ENCODE assay signal across 9 mouse cellular contexts in the genomic region with DNA sequence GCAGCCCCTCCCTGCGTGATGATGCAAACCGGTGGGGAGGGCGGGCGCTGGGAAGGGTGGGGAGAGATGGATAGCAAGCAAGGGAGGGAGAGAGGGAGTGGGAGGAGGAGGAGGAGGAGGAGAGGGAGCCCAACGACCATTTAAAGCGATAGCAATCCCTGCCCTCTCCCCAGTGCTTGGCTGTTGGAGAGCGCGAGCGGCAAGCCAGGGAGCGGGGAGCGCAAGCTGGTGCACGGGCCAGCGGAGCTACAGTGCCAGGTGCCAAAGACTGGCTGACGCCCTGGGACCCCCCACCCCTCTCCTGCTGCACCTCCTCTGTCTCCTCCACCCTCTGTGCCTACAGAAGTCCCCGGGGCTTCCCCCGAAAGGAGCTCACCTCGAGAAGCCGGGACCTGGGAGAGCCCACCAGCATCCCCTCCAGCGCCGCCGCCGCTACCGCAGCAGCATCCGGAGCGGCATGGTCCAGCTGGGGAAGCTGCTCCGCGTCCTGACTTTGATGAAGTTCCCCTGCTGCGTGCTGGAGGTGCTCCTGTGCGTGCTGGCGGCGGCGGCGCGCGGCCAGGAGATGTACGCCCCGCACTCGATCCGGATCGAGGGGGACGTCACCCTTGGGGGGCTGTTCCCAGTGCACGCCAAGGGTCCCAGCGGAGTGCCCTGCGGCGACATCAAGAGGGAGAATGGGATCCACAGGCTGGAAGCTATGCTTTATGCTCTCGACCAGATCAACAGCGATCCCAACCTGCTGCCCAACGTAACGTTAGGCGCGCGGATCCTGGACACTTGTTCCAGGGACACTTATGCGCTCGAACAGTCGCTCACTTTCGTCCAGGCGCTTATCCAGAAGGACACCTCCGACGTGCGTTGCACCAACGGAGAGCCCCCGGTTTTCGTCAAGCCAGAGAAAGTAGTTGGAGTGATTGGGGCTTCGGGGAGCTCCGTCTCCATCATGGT. TPM values are rescaled to one million over a fixed set of nuclear protein-coding genes. Genes with fewer than 3 reads are reported as not detected.
A peak's percentile ranks its signal among the peaks of the same experiment; 100 is the strongest.
DNase-seq lines count a peak whose midpoint lies in the region; ATAC-seq and TF ChIP-seq lines count a peak whose summit lies in the region.
"Had no signal": no experiment of that assay in that cellular context is flagged by ENCODE, and none has a peak within 500 bp of the region (broad histone marks: within the 10 kb centered on the region; RNA-seq: fewer than 3 reads in every experiment).

TSS of gene Grm7 (plus strand) at position 171 of the 951 bp plus-strand sequence.

- no peak within 1 kb of the TSS for H3K27ac ChIP-seq in lung, embryonic 15.5 days
- H3K27ac ChIP-seq in heart, postnatal 0 days (ENCODE audit: low read depth) = no peak within 1 kb of the TSS

- no peak within 1 kb of the TSS for H3K9ac ChIP-seq in lung, embryonic 15.5 days
- H3K9ac ChIP-seq in heart, postnatal 0 days (replicated peaks; ENCODE audit: low read depth, low read length) = no peak within 1 kb of the TSS

- peak within 1 kb of the TSS; percentile 19 for H3K4me3 ChIP-seq in lung, embryonic 15.5 days
- peak within 1 kb of the TSS; percentile 26 for H3K4me3 ChIP-seq in heart, postnatal 0 days (ENCODE audit: low read depth, low read length)

- intact Hi-C loops in left cerebral cortex, postnatal 4 days (cut with DNase I) = loop anchor here (10.0 kb wide), 1 partner anchor 1491 kb away; no protein-coding TSS in a partner anchor

- no peaks in the 10 kb centered on the region for H3K36me3 ChIP-seq in lung, embryonic 15.5 days
- no peaks in the 10 kb centered on the region for H3K36me3 ChIP-seq in heart, postnatal 0 days (replicated peaks; ENCODE audit: control insufficient read depth, insufficient read depth, low read length)

- H3K4me2 ChIP-seq in lung, embryonic 15.5 days = peak within 1 kb of the TSS; percentile 55
- peak within 1 kb of the TSS; percentile 54 for H3K4me2 ChIP-seq in heart, postnatal 0 days (ENCODE audit: low read depth, low read length)

- ATAC-seq in lung, embryonic 15.5 days (ENCODE audit: borderline replicate concordance, extremely low read depth, low FRiP score, low TSS enrichment) = peak; percentile 46
- ATAC-seq in heart, postnatal 0 days (ENCODE audit: insufficient read depth, low read depth) = no peak

- no peak for TF ChIP-seq EP300 in heart, postnatal 0 days (IDR thresholded peaks at IDR 0.05; ENCODE audit: low read depth)

- no peak for TF ChIP-seq CTCF in heart, postnatal 0 days (IDR thresholded peaks at IDR 0.05; ENCODE audit: low read depth)

- no peaks in the 10 kb centered on the region for H3K4me1 ChIP-seq in lung, embryonic 15.5 days
- H3K4me1 ChIP-seq in heart, postnatal 0 days (ENCODE audit: control insufficient read depth, insufficient read depth) = no peaks in the 10 kb centered on the region

- H3K9me3 ChIP-seq in lung, embryonic 15.5 days = no peaks in the 10 kb centered on the region
- no peaks in the 10 kb centered on the region for H3K9me3 ChIP-seq in heart, postnatal 0 days (replicated peaks; ENCODE audit: control insufficient read depth, low read length)

- WGBS in lung, embryonic 15.5 days = under 1% methylated on average over 60 of the region's 65 CpGs
- WGBS in heart, postnatal 0 days = under 1% methylated on average over 61 of the region's 65 CpGs

- H3K27me3 ChIP-seq in lung, embryonic 15.5 days = peaks cover 43% of the 10 kb centered on the region
- peaks cover 29% of the 10 kb centered on the region for H3K27me3 ChIP-seq in heart, postnatal 0 days (ENCODE audit: control insufficient read depth, insufficient read depth, low read length)

- DNase-seq in lung, postnatal 36 days = no peak
- peak; percentile 14 for DNase-seq in embryo, embryonic 11.5 days (ENCODE audit: low read depth, low spot score)
- DNase-seq in heart, postnatal 0 days (ENCODE audit: low spot score) = no peak
- peak; percentile 61 for DNase-seq in left cerebral cortex, postnatal 4 days
- peak; percentile 37 for DNase-seq in retina, postnatal 7 days (ENCODE audit: low read depth, low spot score)
- DNase-seq in thymus, postnatal 4 days = no peak
- no peak for DNase-seq in thymus, postnatal 25 days

RNA-seq across cellular contexts. Expression of gene Grm7, which starts in this region (rescaled TPM):
- polyA plus RNA-seq in lung, embryonic 15.5 days (2015; fragmentation: Nextera tagmentation; extraction: Ambion mirVana) = 0.22 and 0.26 TPM in 2 replicates
- total RNA-seq in heart, postnatal 0 days (2014; rRNA removed; ENCODE audit: low replicate concordance) = 0.15 TPM in 1 of 2 replicates, not detected in the other
- 0.03 and 0.14 TPM in 2 replicates for polyA plus RNA-seq in heart, postnatal 0 days (2015; fragmentation: Nextera tagmentation; extraction: Ambion mirVana)
- 10 to 100 TPM; 77.8 to 78.8 TPM for total RNA-seq in left cerebral cortex, postnatal 4 days (2021)
- polyA plus RNA-seq: spleen, adult 2 months had no signal

Comparison
In these comparisons a context has a peak if more than half of its experiments do, and no peak if none do; other contexts are left out.
1. RNA of gene Grm7 (total RNA-seq): 77.8 to 78.8 TPM in left cerebral cortex, postnatal 4 days; 0.15 TPM in heart, postnatal 0 days; every median in the first group is over 10 times any median in the second.
2. Peak in ATAC-seq, H3K4me3 ChIP-seq and H3K4me2 ChIP-seq in lung, embryonic 15.5 days; RNA of the gene not detected or under 1 TPM.
3. DNase-seq: peak in embryo, embryonic 11.5 days (single experiment), left cerebral cortex, postnatal 4 days (single experiment) and retina, postnatal 7 days (single experiment); none in lung, postnatal 36 days (single experiment), heart, postnatal 0 days (single experiment), thymus, postnatal 4 days (single experiment) and thymus, postnatal 25 days (single experiment).